Mouse (Mus musculus): ENCODE results near the gene Uri1. TPM values are rescaled to one million over a fixed set of nuclear protein-coding genes. Genes with fewer than 3 reads are reported as not detected.

Uri1 gene
- 8.0 and 8.5 TPM in 2 replicates for polyA plus RNA-seq (2012; rRNA removed)

GRCm38 (mm10) chr7:38023451-38023850 lies at the start of gene Uri1:
Gene Uri1 (minus strand): TSS chr7:38023551.

Other genes with a start within 250 kb of the Uri1 start
- 0.03 TPM in 1 of 2 replicates, not detected in the other for gene Zfp536, start 249.9 kb downstream of the Uri1 start, polyA plus RNA-seq (2012; rRNA removed)
- 70.1 and 79.8 TPM in 2 replicates for gene Ccne1, start 84.0 kb upstream of the Uri1 start, polyA plus RNA-seq (2012; rRNA removed)
- 4.1 and 5.0 TPM in 2 replicates for gene 1600014C10Rik, start 159.7 kb upstream of the Uri1 start, polyA plus RNA-seq (2012; rRNA removed)
- gene Plekhf1, start 204.5 kb upstream of the Uri1 start, polyA plus RNA-seq (2012; rRNA removed), result 0.23 and 0.26 TPM in 2 replicates
- gene Pop4, start 247.9 kb upstream of the Uri1 start, polyA plus RNA-seq (2012; rRNA removed), result 8.0 and 10.7 TPM in 2 replicates